Mouse (Mus musculus) effector memory CD4-positive, alpha-beta T cell, adult 5 months (primary cell): Measurements from ENCODE around the gene Usp6nl. TPM values are rescaled to one million over a fixed set of nuclear protein-coding genes. Genes with fewer than 3 reads are reported as not detected.

Experiments used
- polyA plus RNA-seq: library from polyadenylated mRNA; unstranded; fragments of 100-300 nt; shearing (Covaris generic); gene quantifications from one replicate; pipeline ENCODE4 v1.2.1, GENCODE M21; 2017

Gene Usp6nl
- 33.7 TPM for polyA plus RNA-seq

DNA sequence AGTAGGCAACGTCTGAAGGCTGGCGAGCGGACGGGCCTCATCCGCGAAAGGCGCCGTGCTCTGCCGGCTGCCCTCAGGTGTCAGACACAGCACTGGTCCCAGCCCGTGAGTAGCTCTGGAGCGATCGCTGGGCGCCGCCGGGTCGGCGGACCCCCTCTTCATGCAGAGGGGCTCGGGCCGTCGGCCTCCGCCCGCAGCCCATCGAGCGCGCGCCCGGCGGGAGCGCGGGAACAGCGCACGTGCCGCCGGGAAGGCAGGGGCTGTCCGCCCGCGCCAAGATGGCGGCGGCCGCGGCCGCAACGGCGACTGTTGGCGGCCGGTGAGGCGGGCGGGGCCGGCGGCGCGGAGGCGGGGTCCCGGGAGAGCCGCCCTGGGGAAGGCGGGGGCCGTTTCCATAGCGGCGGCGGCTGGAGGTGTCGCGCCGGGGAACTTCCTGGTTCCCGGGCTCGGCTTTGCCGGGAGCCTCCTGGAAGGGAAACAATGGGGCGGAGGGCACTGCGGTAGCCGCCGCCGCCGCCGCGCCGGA lies at the start of gene Usp6nl:
Gene Usp6nl (plus strand): TSS at position 292 of the 526 bp plus-strand sequence.

Other genes starting within 250 kb of the Usp6nl start
- 0.14 TPM for gene Proser2, start 192.5 kb upstream of the Usp6nl start, polyA plus RNA-seq
- 0.62 TPM for gene Echdc3, start 109.6 kb upstream of the Usp6nl start, polyA plus RNA-seq